Mouse (Mus musculus): ENCODE measurements around the gene Npas3. TPM values are rescaled to one million over a fixed set of nuclear protein-coding genes. Genes with fewer than 3 reads are reported as not detected.

Npas3 gene
- total and polyA plus RNA-seq, 3 experiments, result 0.02 to 0.64 (median 0.10) TPM

DNA sequence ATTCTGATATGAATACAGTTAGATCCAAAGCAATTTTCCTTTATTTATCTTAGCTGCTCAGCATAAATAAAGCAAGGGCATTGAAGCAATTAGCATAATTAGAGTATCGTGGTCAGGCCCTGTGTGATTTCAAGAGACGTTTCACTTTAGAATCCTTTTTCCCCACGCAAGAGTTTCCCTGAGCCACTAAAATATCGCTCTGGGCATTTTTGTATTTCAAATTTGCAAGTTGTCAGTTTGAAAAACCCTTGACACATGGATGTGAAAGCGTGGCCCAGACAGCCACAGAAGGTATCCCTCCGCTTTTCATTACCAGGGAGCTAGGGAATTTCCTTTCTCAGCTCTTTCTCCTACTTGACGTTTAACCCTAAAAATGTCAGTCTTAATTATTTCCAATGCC lies 553.9 kb downstream of the Npas3 start:
- 74% methylated on average over 7 of the region's 7 CpGs for WGBS
- no peaks in the 10 kb centered on the region for H3K27me3 ChIP-seq (ENCODE audit: control insufficient read depth, insufficient read depth, low read length)

DNA sequence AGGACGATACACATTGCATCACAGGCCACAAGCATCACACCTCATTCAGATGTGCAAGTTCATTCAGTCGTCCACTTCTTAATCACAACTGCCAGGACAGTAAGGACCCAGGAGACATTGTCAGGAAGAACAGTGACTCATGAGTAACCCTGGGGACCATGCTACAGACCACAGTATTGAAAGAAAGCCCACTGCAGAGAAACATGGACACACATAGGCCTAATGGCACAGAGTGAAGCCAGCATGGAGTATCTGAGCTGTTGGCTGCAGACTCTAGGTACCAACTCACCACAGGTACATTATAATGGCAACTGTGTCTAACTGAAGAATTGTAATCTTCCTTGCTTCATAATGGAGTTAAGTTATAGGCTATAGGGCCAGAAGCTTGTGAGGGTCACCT lies 561.6 kb downstream of the Npas3 start:
- Histone ChIP-seq H3K9ac (ENCODE audit: low read depth, low read length) (no peak overlapping the region), H3K27me3 (ENCODE audit: control insufficient read depth, insufficient read depth, low read length) (no peaks in the 10 kb centered on the region), H3K79me2 (replicated peaks; ENCODE audit: control insufficient read depth, insufficient read depth, low read length) (no peaks in the 10 kb centered on the region), H3K4me1 (ENCODE audit: control insufficient read depth, insufficient read depth, low read length) (no peaks in the 10 kb centered on the region), H3K27ac (no peak overlapping the region), H3K36me3 (ENCODE audit: control insufficient read depth, insufficient read depth, low read length) (no peaks in the 10 kb centered on the region), H3K4me3 (no peak overlapping the region)
- WGBS, result 69% methylated on average over 2 of the region's 2 CpGs
- intact Hi-C loops (cut with DNase I), result no loop called here
- TF ChIP-seq POLR2A (IDR thresholded peaks at IDR 0.05; ENCODE audit: insufficient read depth, low read depth, low read length) (no peak), CTCF (IDR thresholded peaks at IDR 0.05) (no peak), EP300 (IDR thresholded peaks at IDR 0.05; ENCODE audit: insufficient read depth, low read depth, low read length) (no peak)
- no peak for DNase-seq

More for the DNA sequence above, 553.9 kb downstream of the Npas3 start:
- no peak overlapping the region for H3K27ac ChIP-seq
- H3K4me1 ChIP-seq (ENCODE audit: control insufficient read depth, insufficient read depth, low read length), result no peaks in the 10 kb centered on the region
- H3K4me3 ChIP-seq, result no peak overlapping the region
- intact Hi-C loops (cut with DNase I), result no loop called here
- TF ChIP-seq CTCF (IDR thresholded peaks at IDR 0.05) (no peak), EP300 (IDR thresholded peaks at IDR 0.05; ENCODE audit: insufficient read depth, low read depth, low read length) (no peak), POLR2A (IDR thresholded peaks at IDR 0.05; ENCODE audit: insufficient read depth, low read depth, low read length) (no peak)
- no peak for DNase-seq
- H3K9ac ChIP-seq (ENCODE audit: low read depth, low read length), result no peak overlapping the region
- H3K79me2 ChIP-seq (replicated peaks; ENCODE audit: control insufficient read depth, insufficient read depth, low read length), result no peaks in the 10 kb centered on the region
- no peaks in the 10 kb centered on the region; the same call in 1 of the 2 replicates for H3K36me3 ChIP-seq (ENCODE audit: control insufficient read depth, insufficient read depth, low read length)

DNA sequence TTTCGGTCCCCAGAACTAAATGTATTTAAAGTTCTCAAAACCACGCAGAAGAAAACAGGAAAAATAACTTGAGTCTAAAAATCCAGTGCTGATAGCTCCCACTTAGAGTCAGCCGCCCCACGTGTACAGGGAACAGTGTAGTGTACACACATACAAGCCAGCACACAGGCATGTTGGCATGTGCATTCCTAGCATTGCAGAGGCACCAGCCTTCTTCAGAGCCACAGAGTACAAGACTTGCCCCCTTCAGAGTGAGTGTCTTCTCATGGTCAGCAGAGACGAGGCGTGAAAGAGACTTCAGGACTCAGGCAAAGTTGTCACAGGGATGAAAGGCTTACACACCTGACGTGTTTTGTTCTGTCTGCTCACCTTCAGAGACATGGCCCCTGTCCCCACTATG lies 565.8 kb downstream of the Npas3 start:
- Histone ChIP-seq H3K27ac (no peak overlapping the region), H3K36me3 (ENCODE audit: control insufficient read depth, insufficient read depth, low read length) (no peaks in the 10 kb centered on the region), H3K4me1 (ENCODE audit: control insufficient read depth, insufficient read depth, low read length) (no peaks in the 10 kb centered on the region), H3K79me2 (replicated peaks; ENCODE audit: control insufficient read depth, insufficient read depth, low read length) (no peaks in the 10 kb centered on the region), H3K9ac (ENCODE audit: low read depth, low read length) (no peak overlapping the region), H3K4me3 (no peak overlapping the region), H3K27me3 (ENCODE audit: control insufficient read depth, insufficient read depth, low read length) (no peaks in the 10 kb centered on the region)
- intact Hi-C loops (cut with DNase I), result no loop called here
- WGBS, result 78% methylated on average over 7 of the region's 7 CpGs
- no peak for TF ChIP-seq EP300 (IDR thresholded peaks at IDR 0.05; ENCODE audit: insufficient read depth, low read depth, low read length)
- no peak for TF ChIP-seq CTCF (IDR thresholded peaks at IDR 0.05)
- TF ChIP-seq POLR2A (IDR thresholded peaks at IDR 0.05; ENCODE audit: insufficient read depth, low read depth, low read length), result no peak
- no peak for DNase-seq

DNA sequence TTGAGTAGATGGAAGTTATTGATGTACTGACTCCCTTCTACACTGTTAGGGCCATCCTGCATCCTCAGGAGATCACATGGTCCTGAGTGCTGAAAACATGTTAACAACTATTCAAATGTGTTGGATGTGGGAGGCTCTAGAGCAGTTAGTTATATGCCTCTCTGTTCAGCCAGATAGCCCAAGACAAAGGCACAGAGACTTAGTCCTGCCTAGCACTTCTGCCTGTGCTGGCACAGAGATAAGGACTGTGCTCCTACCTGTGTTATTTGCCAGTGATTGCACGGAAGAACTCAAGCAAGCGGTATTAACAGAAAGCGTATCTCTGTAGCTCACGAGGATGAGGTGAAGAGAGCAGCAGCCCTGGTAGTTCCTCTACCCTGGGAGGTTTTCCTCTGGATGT lies 571.5 kb downstream of the Npas3 start:
- Histone ChIP-seq H3K4me3 (no peak overlapping the region), H3K27ac (no peak overlapping the region), H3K36me3 (ENCODE audit: control insufficient read depth, insufficient read depth, low read length) (no peaks in the 10 kb centered on the region), H3K79me2 (replicated peaks; ENCODE audit: control insufficient read depth, insufficient read depth, low read length) (no peaks in the 10 kb centered on the region), H3K27me3 (ENCODE audit: control insufficient read depth, insufficient read depth, low read length) (no peaks in the 10 kb centered on the region), H3K4me1 (ENCODE audit: control insufficient read depth, insufficient read depth, low read length) (no peaks in the 10 kb centered on the region; the same call in 1 of the 2 replicates), H3K9ac (ENCODE audit: low read depth, low read length) (no peak overlapping the region)
- no peak for DNase-seq
- 85% methylated on average over 4 of the region's 4 CpGs for WGBS
- intact Hi-C loops (cut with DNase I), result no loop called here
- TF ChIP-seq CTCF (IDR thresholded peaks at IDR 0.05), result no peak
- TF ChIP-seq EP300 (IDR thresholded peaks at IDR 0.05; ENCODE audit: insufficient read depth, low read depth, low read length), result no peak
- TF ChIP-seq POLR2A (IDR thresholded peaks at IDR 0.05; ENCODE audit: insufficient read depth, low read depth, low read length), result no peak

DNA sequence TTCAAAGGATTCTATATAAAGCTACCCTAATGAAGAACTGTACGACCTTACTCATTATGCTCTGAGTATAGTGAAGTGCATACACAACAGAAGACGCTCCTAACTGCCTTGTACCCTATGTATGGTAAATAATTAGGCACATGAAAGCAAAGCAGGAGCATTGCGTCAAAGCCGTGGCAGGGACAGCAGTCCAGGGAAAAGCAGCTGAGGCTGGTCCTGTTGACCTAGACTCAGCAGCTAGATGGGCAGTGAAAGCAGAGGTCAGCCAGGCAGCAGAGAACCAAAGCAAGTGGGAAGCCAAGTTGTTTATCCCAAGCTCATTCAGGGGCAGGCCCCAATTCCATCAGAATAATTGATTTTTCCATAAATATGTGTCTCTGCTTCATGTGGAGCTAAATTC lies 574.4 kb downstream of the Npas3 start:
- DNase-seq, result no peak
- Histone ChIP-seq H3K27ac (no peak overlapping the region), H3K4me3 (no peak overlapping the region), H3K79me2 (replicated peaks; ENCODE audit: control insufficient read depth, insufficient read depth, low read length) (no peaks in the 10 kb centered on the region), H3K27me3 (ENCODE audit: control insufficient read depth, insufficient read depth, low read length) (no peaks in the 10 kb centered on the region), H3K4me1 (ENCODE audit: control insufficient read depth, insufficient read depth, low read length) (peaks cover 5% of the 10 kb centered on the region; the same call in 1 of the 2 replicates), H3K36me3 (ENCODE audit: control insufficient read depth, insufficient read depth, low read length) (no peaks in the 10 kb centered on the region), H3K9ac (ENCODE audit: low read depth, low read length) (no peak overlapping the region)
- TF ChIP-seq CTCF (IDR thresholded peaks at IDR 0.05), result no peak
- no peak for TF ChIP-seq POLR2A (IDR thresholded peaks at IDR 0.05; ENCODE audit: insufficient read depth, low read depth, low read length)
- TF ChIP-seq EP300 (IDR thresholded peaks at IDR 0.05; ENCODE audit: insufficient read depth, low read depth, low read length), result no peak
- WGBS, result 87% methylated on average over 4 of the region's 4 CpGs
- intact Hi-C loops (cut with DNase I), result no loop called here

DNA sequence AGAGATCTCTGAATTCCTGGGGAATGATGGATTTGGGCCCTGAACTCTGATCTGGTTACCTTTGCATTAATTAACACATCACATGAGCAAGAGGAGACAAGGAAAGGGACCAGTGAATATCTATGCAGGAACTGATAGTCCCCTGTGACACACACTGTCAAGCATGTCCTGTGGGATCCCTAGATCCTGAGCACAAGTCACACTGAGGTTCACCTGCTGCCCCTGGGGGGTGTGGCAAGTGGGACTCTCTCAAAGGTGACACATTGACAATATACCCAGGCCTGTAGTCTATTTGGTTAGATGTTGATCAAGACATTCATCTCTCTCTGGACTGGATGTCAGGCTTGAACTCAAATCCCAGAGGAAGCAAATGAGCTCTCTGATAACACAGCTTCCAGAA lies 576.8 kb downstream of the Npas3 start:
- intact Hi-C loops (cut with DNase I), result no loop called here
- Histone ChIP-seq H3K9ac (ENCODE audit: low read depth, low read length) (no peak overlapping the region), H3K79me2 (replicated peaks; ENCODE audit: control insufficient read depth, insufficient read depth, low read length) (no peaks in the 10 kb centered on the region), H3K27ac (no peak overlapping the region), H3K36me3 (ENCODE audit: control insufficient read depth, insufficient read depth, low read length) (no peaks in the 10 kb centered on the region), H3K4me3 (no peak overlapping the region), H3K4me1 (ENCODE audit: control insufficient read depth, insufficient read depth, low read length) (peaks cover 5% of the 10 kb centered on the region; the same call in 1 of the 2 replicates), H3K27me3 (ENCODE audit: control insufficient read depth, insufficient read depth, low read length) (no peaks in the 10 kb centered on the region)
- TF ChIP-seq CTCF (IDR thresholded peaks at IDR 0.05) (no peak), POLR2A (IDR thresholded peaks at IDR 0.05; ENCODE audit: insufficient read depth, low read depth, low read length) (no peak), EP300 (IDR thresholded peaks at IDR 0.05; ENCODE audit: insufficient read depth, low read depth, low read length) (no peak)
- no peak for DNase-seq

Data from heart, adult 2 months (tissue).